Mouse (Mus musculus): ENCODE results near the gene Copz2. TPM values are rescaled to one million over a fixed set of nuclear protein-coding genes. Genes with fewer than 3 reads are reported as not detected.
"Not testable (repeated sequence)": the region's sequence is repeated elsewhere in the genome, so short reads cannot be mapped to it uniquely, and the experiment has no call there.

Gene Copz2
- total RNA-seq, 4 experiments from 2014 or later = 22.9 to 30.1 (median 24.3) TPM

DNA sequence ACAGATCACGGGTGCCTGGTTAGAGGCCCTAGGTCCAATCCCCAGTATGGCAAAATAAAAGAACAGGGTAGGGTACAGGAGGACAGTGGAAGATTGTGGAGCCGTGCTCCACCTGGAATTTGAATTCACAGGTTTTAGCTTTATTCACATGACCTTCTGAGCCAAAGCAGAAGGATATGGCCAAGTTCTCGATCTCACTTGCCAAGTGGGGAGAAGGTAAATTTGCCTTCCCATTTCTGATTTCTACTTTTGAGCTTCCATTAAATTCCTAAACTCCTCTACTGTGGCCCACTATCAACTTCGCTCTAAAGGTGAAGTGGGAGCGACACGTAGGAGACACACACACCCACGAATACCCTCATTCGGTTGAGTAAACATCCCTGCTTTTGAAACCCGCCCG lies 20.8 kb upstream of the Copz2 start:
- no peak for DNase-seq (ENCODE audit: low spot score in 2 of 2)

GRCm38 (mm10) chr11:96829403-96829812 lies 20.3 kb upstream of the Copz2 start:
- DNase-seq (ENCODE audit: low spot score in 2 of 2) = peak; percentile 80 to 83

- DNase-seq (ENCODE audit: low spot score in 2 of 2) = peak; percentile 99
These were observed 19.7 kb upstream of the Copz2 start, which contains the start of gene Nfe2l1 for GRCm38 (mm10) chr11:96829813-96830538. TSS of gene Nfe2l1 (minus strand) at chr11:96829968.

GRCm38 (mm10) chr11:96830539-96831216 lies 19.0 kb upstream of the Copz2 start:
- no peak for DNase-seq (ENCODE audit: low spot score in 2 of 2)

- DNase-seq (ENCODE audit: low spot score in 2 of 2) = no peak
These were observed 18.2 kb upstream of the Copz2 start for GRCm38 (mm10) chr11:96831516-96831915.

DNA sequence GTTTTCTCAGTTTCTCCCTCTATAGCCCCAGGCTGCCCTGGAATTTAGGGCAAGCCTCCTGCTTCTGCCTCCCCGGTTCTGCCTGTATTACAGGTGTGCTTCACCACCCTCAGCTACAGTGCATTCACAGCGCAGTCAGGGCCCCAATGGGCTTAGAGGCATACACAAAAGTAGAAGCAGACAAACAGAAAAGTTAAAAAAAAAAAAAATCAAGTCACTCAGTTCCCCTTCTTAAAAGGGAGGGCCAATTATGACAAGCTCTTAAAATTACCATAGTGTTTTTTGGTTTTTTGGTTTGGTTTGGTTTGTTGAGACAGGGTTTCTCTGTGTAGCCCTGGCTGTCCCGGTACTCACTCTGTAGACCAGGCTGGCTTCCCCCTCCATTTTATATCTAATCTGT lies 17.1 kb upstream of the Copz2 start:
- no peak for DNase-seq (ENCODE audit: low spot score in 2 of 2)

- DNase-seq (ENCODE audit: low spot score in 2 of 2) = no peak
These were observed 16.7 kb upstream of the Copz2 start for GRCm38 (mm10) chr11:96832973-96833372.

DNA sequence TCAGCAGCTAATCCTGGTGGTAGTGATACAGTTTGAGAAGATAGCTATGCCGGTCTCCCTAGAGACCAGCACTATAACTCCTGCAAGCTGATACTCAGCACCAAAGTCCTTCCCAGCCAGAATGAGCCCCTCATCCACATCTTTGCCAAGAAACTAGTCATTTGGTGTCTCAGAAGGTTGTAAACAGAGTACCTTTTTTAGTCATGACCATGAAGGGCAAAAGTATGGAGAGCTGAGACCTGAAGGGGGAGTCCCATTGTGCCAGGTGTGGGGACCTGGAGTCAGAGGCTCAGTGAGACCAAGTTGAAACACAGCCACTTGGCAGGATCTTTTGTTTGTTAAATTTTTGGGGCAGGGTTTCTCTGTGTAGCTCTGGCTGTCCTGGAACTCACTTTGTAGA lies 15.5 kb upstream of the Copz2 start:
- DNase-seq (ENCODE audit: low spot score in 2 of 2) = no peak

- peak in 1 of 2 experiments; percentile 38 for DNase-seq (ENCODE audit: low spot score in 2 of 2)
These were observed 12.4 kb upstream of the Copz2 start for GRCm38 (mm10) chr11:96837298-96837697.

GRCm38 (mm10) chr11:96838341-96838740 lies 11.3 kb upstream of the Copz2 start:
- DNase-seq (ENCODE audit: low spot score in 2 of 2) = no peak

GRCm38 (mm10) chr11:96839428-96839827 lies 10.2 kb upstream of the Copz2 start:
- no peak for DNase-seq (ENCODE audit: low spot score in 2 of 2)

GRCm38 (mm10) chr11:96839877-96840276 lies 9.8 kb upstream of the Copz2 start:
- no peak for DNase-seq (ENCODE audit: low spot score in 2 of 2)

DNA sequence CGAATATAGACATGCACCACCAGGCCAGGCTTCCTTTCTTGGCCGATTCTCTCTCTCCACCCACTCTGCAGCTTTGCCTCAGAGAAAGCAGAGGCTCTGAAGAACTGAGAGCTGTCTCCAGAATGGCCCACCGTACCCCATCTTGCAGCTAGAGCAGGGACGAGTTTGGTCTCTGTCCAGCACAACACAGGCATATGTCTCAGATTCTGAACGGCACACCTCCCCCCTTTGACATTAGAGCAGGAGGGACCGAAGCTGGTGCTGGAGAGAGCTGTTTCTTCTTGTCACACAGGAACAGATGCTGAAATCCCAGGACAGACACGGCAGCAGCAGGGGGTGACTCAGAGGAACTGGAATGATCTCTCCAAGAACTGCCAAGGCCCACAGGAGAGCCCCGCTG lies 9.4 kb upstream of the Copz2 start:
- no peak for DNase-seq (ENCODE audit: low spot score in 2 of 2)

DNA sequence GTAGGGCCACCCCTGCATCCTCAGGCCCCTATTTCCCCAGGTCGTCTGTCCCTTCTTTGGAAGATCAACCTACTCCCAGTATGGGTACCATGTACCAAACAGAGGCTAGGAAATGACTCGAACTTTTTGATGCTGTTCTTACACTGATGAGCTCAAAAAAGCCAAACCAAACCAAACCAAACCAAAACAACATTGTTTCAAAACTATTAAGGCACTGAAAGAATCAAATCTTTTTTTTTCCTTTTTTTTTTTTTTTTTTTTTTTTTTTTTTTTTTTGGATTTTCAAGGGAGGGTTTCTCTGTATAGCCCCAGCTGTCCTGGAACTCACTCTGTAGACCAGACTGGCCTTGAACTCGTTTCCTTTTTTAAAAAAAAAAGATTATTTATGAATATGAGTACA lies 6.0 kb upstream of the Copz2 start:
- DNase-seq (ENCODE audit: low spot score in 2 of 2) = no peak

DNA sequence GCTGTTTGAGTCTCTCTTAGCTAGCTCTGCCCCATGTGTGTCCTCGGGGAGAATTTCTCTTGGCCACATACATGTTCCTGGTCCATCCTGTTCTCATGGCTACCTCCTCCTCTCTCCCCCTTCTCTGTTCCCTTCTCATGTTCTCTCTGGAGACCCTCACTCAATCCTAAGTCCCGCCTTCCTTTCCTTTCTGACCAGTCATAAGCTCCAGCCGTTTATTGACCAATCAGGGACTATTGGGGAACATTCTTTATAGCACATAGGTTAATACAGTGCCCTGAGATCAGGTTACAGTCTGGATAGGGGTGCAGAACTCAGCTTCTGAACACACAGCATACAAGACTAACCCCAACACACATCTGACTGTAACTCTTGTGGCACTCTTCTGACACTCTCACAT lies 2.4 kb upstream of the Copz2 start:
- no peak for DNase-seq (ENCODE audit: low spot score in 2 of 2)

- no peak for DNase-seq (ENCODE audit: low spot score in 2 of 2)
These were observed 976 bp upstream of the Copz2 start for GRCm38 (mm10) chr11:96848694-96849093.

- DNase-seq (ENCODE audit: low spot score in 2 of 2) = not testable (repeated sequence)
These were observed 525 bp upstream of the Copz2 start for GRCm38 (mm10) chr11:96849145-96849544.

- no peak for DNase-seq (ENCODE audit: low spot score in 2 of 2)
These were observed 7.8 kb downstream of the Copz2 start for GRCm38 (mm10) chr11:96857446-96857845.

- DNase-seq (ENCODE audit: low spot score in 2 of 2) = no peak
These were observed 10.0 kb downstream of the Copz2 start for GRCm38 (mm10) chr11:96859635-96860034.

DNA sequence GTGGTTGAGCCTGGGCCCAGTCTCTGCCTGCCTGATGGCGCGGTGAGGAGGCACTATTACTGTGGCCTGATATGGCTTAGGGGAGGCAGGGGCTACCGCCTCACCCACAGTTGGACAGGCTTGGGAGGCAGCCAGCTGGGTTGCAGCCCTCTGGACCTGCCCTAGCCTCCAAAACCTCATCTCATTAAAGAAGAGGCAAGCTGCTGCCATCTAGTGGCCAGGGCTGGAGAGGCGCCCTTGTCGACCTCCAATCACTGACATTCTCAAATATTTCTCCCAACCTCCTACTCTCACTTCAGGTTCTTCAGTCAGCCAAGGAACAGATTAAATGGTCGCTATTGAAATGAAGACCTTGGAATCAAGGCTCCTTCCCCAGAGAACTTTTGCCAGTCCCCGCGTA lies 10.9 kb downstream of the Copz2 start:
- peak; percentile 75 to 88 for DNase-seq (ENCODE audit: low spot score in 2 of 2)

GRCm38 (mm10) chr11:96861446-96861845 lies 11.8 kb downstream of the Copz2 start:
- DNase-seq (ENCODE audit: low spot score in 2 of 2) = peak in 1 of 2 experiments; percentile 40

- peak; percentile 86 to 90 for DNase-seq (ENCODE audit: low spot score in 2 of 2)
These were observed 12.2 kb downstream of the Copz2 start for GRCm38 (mm10) chr11:96861878-96862289.

- DNase-seq (ENCODE audit: low spot score in 2 of 2) = no peak
These were observed 12.9 kb downstream of the Copz2 start for GRCm38 (mm10) chr11:96862534-96862933.

All from gastrocnemius, adult 8-10 months (tissue).